ENCODE assay signal across 9 mouse cellular contexts in the genomic region with DNA sequence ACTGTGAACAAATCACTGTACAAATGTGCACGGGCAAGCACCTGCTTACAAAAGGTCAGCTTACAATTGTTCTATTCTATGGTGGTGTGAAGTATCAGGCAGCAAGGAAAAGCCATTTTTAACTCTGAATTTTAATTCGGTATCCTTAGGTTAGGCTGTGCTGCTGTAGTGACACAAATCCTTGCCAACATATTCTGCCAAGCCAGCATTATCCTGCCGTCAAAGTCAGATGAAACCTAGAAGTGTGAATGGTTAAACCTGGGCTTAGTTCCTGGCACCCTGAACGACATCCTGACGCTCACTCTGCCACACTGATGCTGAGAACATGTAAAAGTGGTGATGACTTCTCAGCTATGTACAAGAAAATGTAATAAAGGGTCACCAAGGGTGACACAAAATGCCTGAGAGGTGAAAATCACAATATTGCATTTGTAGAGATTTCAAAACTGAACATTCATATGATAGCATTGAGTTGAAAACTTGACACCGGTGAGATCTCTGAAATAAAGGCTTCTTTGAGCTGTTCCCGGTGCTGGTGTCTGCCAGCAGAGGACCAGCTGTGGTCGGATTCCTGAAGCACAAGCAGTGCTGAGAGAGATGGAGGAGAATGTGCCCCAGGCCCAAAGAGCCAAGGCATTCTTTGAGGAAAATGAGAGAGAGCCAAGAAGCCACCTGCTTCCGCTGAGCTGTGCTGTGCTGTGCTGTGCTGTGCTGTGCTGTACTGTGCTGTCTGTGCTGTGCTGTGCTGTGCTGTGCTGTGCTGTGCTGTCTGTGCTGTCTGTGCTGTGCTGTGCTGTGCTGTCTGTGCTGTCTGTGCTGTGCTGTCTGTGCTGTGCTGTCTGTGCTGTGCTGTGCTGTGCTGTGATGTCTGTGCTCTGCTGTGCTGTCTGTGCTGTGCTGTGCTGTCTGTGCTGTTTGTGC.
DNase-seq lines count a peak whose midpoint lies in the region; ATAC-seq and TF ChIP-seq lines count a peak whose summit lies in the region.
"Had no signal": no experiment of that assay in that cellular context is flagged by ENCODE, and none has a peak within 500 bp of the region (broad histone marks: within the 10 kb centered on the region; RNA-seq: fewer than 3 reads in every experiment).

No protein-coding gene starts in this region.

- H3K27ac ChIP-seq in intestine, embryonic 14.5 days (ENCODE audit: low read depth) = no peak overlapping the region
- H3K27ac ChIP-seq in intestine, embryonic 15.5 days = no peak overlapping the region
- no peak overlapping the region for H3K27ac ChIP-seq in forebrain, embryonic 16.5 days (ENCODE audit: low read length)
- no peak overlapping the region for H3K27ac ChIP-seq in midbrain, embryonic 12.5 days (replicated peaks)
- H3K27ac ChIP-seq in gastrocnemius, adult 2 months = no peak overlapping the region

- no peak for TF ChIP-seq CTCF in gastrocnemius, adult 2 months (IDR thresholded peaks at IDR 0.05)

- intact Hi-C loops in gastrocnemius, adult 2 months (cut with DNase I) = no loop called here

- H3K9ac ChIP-seq in intestine, embryonic 14.5 days (ENCODE audit: low read length) = no peak overlapping the region
- H3K9ac ChIP-seq in intestine, embryonic 15.5 days = no peak overlapping the region
- no peak overlapping the region for H3K9ac ChIP-seq in forebrain, embryonic 16.5 days (replicated peaks; ENCODE audit: low read depth, low read length)
- H3K9ac ChIP-seq in midbrain, embryonic 12.5 days (replicated peaks) = no peak overlapping the region

- no peaks in the 10 kb centered on the region for H3K27me3 ChIP-seq in intestine, embryonic 14.5 days (replicated peaks; ENCODE audit: control insufficient read depth, insufficient read depth, low read length)
- no peaks in the 10 kb centered on the region for H3K27me3 ChIP-seq in intestine, embryonic 15.5 days (replicated peaks)
- H3K27me3 ChIP-seq in forebrain, embryonic 16.5 days (replicated peaks; ENCODE audit: control insufficient read depth, insufficient read depth, low read length) = no peaks in the 10 kb centered on the region
- H3K27me3 ChIP-seq in midbrain, embryonic 12.5 days = no peaks in the 10 kb centered on the region

- WGBS in intestine, embryonic 14.5 days = 69% methylated on average over 9 of the region's 9 CpGs
- 65% methylated on average over 9 of the region's 9 CpGs for WGBS in intestine, embryonic 15.5 days
- 55% methylated on average over 9 of the region's 9 CpGs for WGBS in forebrain, embryonic 16.5 days
- 70% methylated on average over 9 of the region's 9 CpGs for WGBS in midbrain, embryonic 12.5 days

- peak; percentile 63; the same call in 1 of the 2 replicates for ATAC-seq in intestine, embryonic 14.5 days (replicated peaks; ENCODE audit: low FRiP score, low TSS enrichment, low read depth)
- ATAC-seq in intestine, embryonic 15.5 days = no peak
- ATAC-seq in forebrain, embryonic 16.5 days = peak; percentile 54
- ATAC-seq in midbrain, embryonic 12.5 days (ENCODE audit: low FRiP score, low read depth) = peak; percentile 71

- H3K4me1 ChIP-seq in intestine, embryonic 14.5 days (replicated peaks; ENCODE audit: control insufficient read depth, insufficient read depth, low read length) = no peaks in the 10 kb centered on the region
- H3K4me1 ChIP-seq in intestine, embryonic 15.5 days (replicated peaks) = no peaks in the 10 kb centered on the region
- H3K4me1 ChIP-seq in forebrain, embryonic 16.5 days (replicated peaks; ENCODE audit: control insufficient read depth, insufficient read depth, low read length) = 0 out of 2 replicates have a peak, but pooled peaks cover under 1% of the 10 kb centered on the region
- H3K4me1 ChIP-seq in midbrain, embryonic 12.5 days = no peaks in the 10 kb centered on the region

- no peak for DNase-seq in intestine, embryonic 14.5 days (ENCODE audit: low spot score)
- DNase-seq in brain, adult 2 months (ENCODE audit: low read depth, low spot score) = peak; percentile 43
- DNase-seq in Muller cell, postnatal 12 days (ENCODE audit: inconsistent ontology term) = no peak
- DNase-seq in gastrocnemius, adult 2 months = no peak
- no peak for DNase-seq in left cerebral cortex, adult 9 months (ENCODE audit: low spot score in 2 of 2)
- DNase-seq: heart, postnatal 4 days had no signal

- H3K4me3 ChIP-seq in intestine, embryonic 14.5 days (ENCODE audit: low read depth, low read length) = no peak overlapping the region
- H3K4me3 ChIP-seq in intestine, embryonic 15.5 days (replicated peaks) = no peak overlapping the region
- no peak overlapping the region for H3K4me3 ChIP-seq in forebrain, embryonic 16.5 days (replicated peaks; ENCODE audit: low read length)
- no peak overlapping the region for H3K4me3 ChIP-seq in midbrain, embryonic 12.5 days
- no peak overlapping the region for H3K4me3 ChIP-seq in gastrocnemius, adult 2 months

- no peak overlapping the region for H3K4me2 ChIP-seq in intestine, embryonic 14.5 days (ENCODE audit: low read length)
- H3K4me2 ChIP-seq in intestine, embryonic 15.5 days (replicated peaks) = no peak overlapping the region
- H3K4me2 ChIP-seq in forebrain, embryonic 16.5 days (ENCODE audit: low read length) = no peak overlapping the region
- no peak overlapping the region for H3K4me2 ChIP-seq in midbrain, embryonic 12.5 days (replicated peaks)

- peaks cover 41% of the 10 kb centered on the region for H3K9me3 ChIP-seq in intestine, embryonic 14.5 days (ENCODE audit: control insufficient read depth, low read length)
- peaks cover 14% of the 10 kb centered on the region for H3K9me3 ChIP-seq in intestine, embryonic 15.5 days
- peaks cover 42% of the 10 kb centered on the region for H3K9me3 ChIP-seq in forebrain, embryonic 16.5 days (ENCODE audit: control insufficient read depth, low read length)
- peaks cover 57% of the 10 kb centered on the region for H3K9me3 ChIP-seq in midbrain, embryonic 12.5 days

- no peaks in the 10 kb centered on the region for H3K36me3 ChIP-seq in intestine, embryonic 14.5 days (ENCODE audit: control insufficient read depth, insufficient read depth, low read length)
- H3K36me3 ChIP-seq in intestine, embryonic 15.5 days = 0 out of 2 replicates have a peak, but pooled peaks cover 2% of the 10 kb centered on the region
- H3K36me3 ChIP-seq in forebrain, embryonic 16.5 days (ENCODE audit: control insufficient read depth, insufficient read depth) = no peaks in the 10 kb centered on the region
- H3K36me3 ChIP-seq in midbrain, embryonic 12.5 days = no peaks in the 10 kb centered on the region
